Mouse (Mus musculus) forebrain, postnatal 0 days (tissue): ENCODE data around the gene Tceal1. TPM values are rescaled to one million over a fixed set of nuclear protein-coding genes. Genes with fewer than 3 reads are reported as not detected.

ENCODE experiments used
- ATAC-seq: fragments of 200-750 bp; cut with Nextera tagmentation; 2 replicates; pipeline ENCODE4 v1.8.0; 2017; ENCODE audit warnings: mild to moderate bottlenecking, moderate library complexity
- DNase-seq: peaks from one replicate; pipeline ENCODE4 v3.0.0-alpha.2; 2015
- H3K27ac ChIP-seq: fragments of 300-500 bp; sonication (generic); 2 replicates; pipeline ENCODE4 v1.5.1; 2014; ENCODE audit warnings: low read depth, mild to moderate bottlenecking, antibody characterized with exemption, low read length, moderate library complexity, mixed read lengths
- H3K27me3 ChIP-seq: fragments of 300-500 bp; sonication (generic); 2 replicates; pipeline ENCODE4 v1.6.1; 2014; ENCODE audit warnings: mild to moderate bottlenecking, low read length, mixed read lengths; ENCODE audit not compliant: insufficient read depth
- H3K36me3 ChIP-seq: fragments of 300-500 bp; sonication (generic); 2 replicates; pipeline ENCODE4 v1.6.1; 2014; ENCODE audit warnings: mild to moderate bottlenecking, moderate library complexity; ENCODE audit not compliant: insufficient read depth
- H3K4me1 ChIP-seq: fragments of 300-500 bp; sonication (generic); 2 replicates; pipeline ENCODE4 v1.6.1; 2014; ENCODE audit warnings: antibody characterized with exemption; ENCODE audit not compliant: insufficient read depth
- H3K4me2 ChIP-seq: fragments of 300-500 bp; sonication (generic); 2 replicates; pipeline ENCODE4 v1.6.1; 2014; ENCODE audit warnings: low read depth, mild to moderate bottlenecking, moderate library complexity
- H3K4me3 ChIP-seq: fragments of 300-500 bp; sonication (generic); 2 replicates; pipeline ENCODE4 v1.5.1; 2014; ENCODE audit warnings: low read depth, low read length, mixed read lengths
- H3K9ac ChIP-seq: fragments of 300-500 bp; sonication (generic); 2 replicates; pipeline ENCODE4 v1.6.1; 2014; ENCODE audit warnings: mild to moderate bottlenecking
- H3K9me3 ChIP-seq: fragments of 300-500 bp; sonication (generic); 2 replicates; pipeline ENCODE4 v1.6.1; 2016; ENCODE audit warnings: low read length
- CTCF ChIP-seq: sonication (generic); IDR thresholded peaks from 2 replicates; pipeline ENCODE4 v1.5.1; 2016; ENCODE audit warnings: antibody characterized with exemption, control low read depth, low read depth
- WGBS: fragments of 180-500 bp; shearing (Covaris S2); extraction: QIAGEN DNeasy Blood & Tissue Kit; methylation state at CpG from one replicate; pipeline ENCODE4 v1.1.7; 2014; 5-methylcytosine and 5-hydroxymethylcytosine counted together
- polyA plus RNA-seq: library from polyadenylated mRNA; unstranded; fragments of >200 nt; fragmentation: Nextera tagmentation; extraction: Ambion mirVana; gene quantifications from 2 replicates; pipeline ENCODE4 v1.2.1, GENCODE M21; 2015
- total RNA-seq: library from RNA; depleted of rRNA; stranded (reverse); fragments of >200 nt; gene quantifications from 2 replicates; pipeline ENCODE4 v1.2.3, GENCODE M21; 2014

The Tceal1 gene
- total and polyA plus RNA-seq, 2 experiments from 2014 or later, result 20.7 to 23.8 TPM

GRCm38 (mm10) chrX:136740791-136741650 lies 33.2 kb downstream of the Tceal1 start:
- DNase-seq (peak; percentile 96), ATAC-seq (peak; percentile 95)
- H3K4me1 ChIP-seq, result no peaks in the 10 kb centered on the region
- no peaks in the 10 kb centered on the region for H3K9me3 ChIP-seq
- WGBS, result 29% methylated on average over 39 of the region's 39 CpGs
- no peaks in the 10 kb centered on the region for H3K36me3 ChIP-seq
- H3K27ac ChIP-seq, result peak overlapping the region; percentile 92
- TF ChIP-seq CTCF, result no peak
- H3K4me3 ChIP-seq, result peak overlapping the region; percentile 58
- H3K9ac ChIP-seq, result peak overlapping the region; percentile 75
- H3K4me2 ChIP-seq, result peak overlapping the region; percentile 52
- H3K27me3 ChIP-seq, result no peaks in the 10 kb centered on the region

- Histone ChIP-seq H3K4me3 (peak overlapping the region; percentile 43), H3K27ac (peak overlapping the region; percentile 92), H3K4me1 (no peaks in the 10 kb centered on the region), H3K36me3 (no peaks in the 10 kb centered on the region), H3K9me3 (no peaks in the 10 kb centered on the region), H3K27me3 (no peaks in the 10 kb centered on the region), H3K9ac (peak overlapping the region; percentile 53), H3K4me2 (peak overlapping the region; percentile 48)
- ATAC-seq (peak; percentile 73), DNase-seq (peak; percentile 90)
- WGBS, result 43% methylated on average over 46 of the region's 46 CpGs
- TF ChIP-seq CTCF, result no peak
These were observed 33.9 kb downstream of the Tceal1 start for GRCm38 (mm10) chrX:136741651-136742201.

GRCm38 (mm10) chrX:136742241-136742640 lies 34.5 kb downstream of the Tceal1 start:
- no peaks in the 10 kb centered on the region for H3K9me3 ChIP-seq
- 37% methylated on average over 10 of the region's 10 CpGs for WGBS
- peak overlapping the region; percentile 92 for H3K27ac ChIP-seq

GRCm38 (mm10) chrX:136742661-136743103 lies 34.9 kb downstream of the Tceal1 start:
- Histone ChIP-seq H3K9ac (peak overlapping the region; percentile 53), H3K27me3 (no peaks in the 10 kb centered on the region), H3K36me3 (no peaks in the 10 kb centered on the region), H3K4me2 (peak overlapping the region; percentile 48), H3K9me3 (no peaks in the 10 kb centered on the region), H3K4me1 (no peaks in the 10 kb centered on the region), H3K4me3 (peak overlapping the region; percentile 43), H3K27ac (peak overlapping the region; percentile 92)
- DNase-seq, result peak; percentile 80
- peak; percentile 73 for TF ChIP-seq CTCF
- ATAC-seq, result no peak
- WGBS, result 39% methylated on average over 5 of the region's 5 CpGs

More at GRCm38 (mm10) chrX:136742241-136742640, 34.5 kb downstream of the Tceal1 start:
- Histone ChIP-seq H3K27me3 (no peaks in the 10 kb centered on the region), H3K4me2 (peak overlapping the region; percentile 48), H3K4me3 (peak overlapping the region; percentile 43), H3K9ac (peak overlapping the region; percentile 53), H3K36me3 (no peaks in the 10 kb centered on the region), H3K4me1 (no peaks in the 10 kb centered on the region)
- ATAC-seq, result no peak
- no peak for DNase-seq
- TF ChIP-seq CTCF, result no peak

GRCm38 (mm10) chrX:136743459-136743858 lies 35.7 kb downstream of the Tceal1 start, which contains the start of gene Morf4l2:
Gene Morf4l2 (minus strand): TSS chrX:136743690.
- Histone ChIP-seq H3K4me1 (no peaks in the 10 kb centered on the region), H3K9me3 (no peaks in the 10 kb centered on the region), H3K4me2 (peak within 1 kb of the TSS; percentile 48), H3K36me3 (no peaks in the 10 kb centered on the region), H3K9ac (peak within 1 kb of the TSS; percentile 53), H3K27me3 (no peaks in the 10 kb centered on the region), H3K4me3 (peak within 1 kb of the TSS; percentile 43), H3K27ac (peak within 1 kb of the TSS; percentile 92)
- no peak for TF ChIP-seq CTCF
- ATAC-seq (no peak), DNase-seq (no peak)
- 91% methylated on average over 12 of the region's 12 CpGs for WGBS

GRCm38 (mm10) chrX:136744663-136745062 lies 36.9 kb downstream of the Tceal1 start:
- Histone ChIP-seq H3K27ac (no peak overlapping the region), H3K4me2 (no peak overlapping the region), H3K36me3 (peaks cover 10% of the 10 kb centered on the region; the same call in 1 of the 2 replicates), H3K27me3 (no peaks in the 10 kb centered on the region), H3K4me3 (no peak overlapping the region), H3K9ac (no peak overlapping the region), H3K9me3 (no peaks in the 10 kb centered on the region), H3K4me1 (no peaks in the 10 kb centered on the region)
- ATAC-seq (no peak), DNase-seq (peak; percentile 7)
- peak; percentile 26; the same call in 1 of the 2 replicates for TF ChIP-seq CTCF
- 82% methylated on average over 8 of the region's 8 CpGs for WGBS

- ATAC-seq (no peak), DNase-seq (no peak)
- Histone ChIP-seq H3K9me3 (no peaks in the 10 kb centered on the region), H3K4me2 (no peak overlapping the region), H3K36me3 (peaks cover 10% of the 10 kb centered on the region; the same call in 1 of the 2 replicates), H3K4me3 (no peak overlapping the region), H3K4me1 (no peaks in the 10 kb centered on the region), H3K27ac (no peak overlapping the region), H3K9ac (no peak overlapping the region), H3K27me3 (no peaks in the 10 kb centered on the region)
- TF ChIP-seq CTCF, result no peak
- WGBS, result 73% methylated on average over 4 of the region's 4 CpGs
These were observed 41.5 kb downstream of the Tceal1 start for GRCm38 (mm10) chrX:136749329-136749728.
